Mouse (Mus musculus): ENCODE measurements around the gene Pak1. TPM values are rescaled to one million over a fixed set of nuclear protein-coding genes. Genes with fewer than 3 reads are reported as not detected.

Pak1 gene
- polyA plus RNA-seq (2015; fragmentation: Illumina TruSeq; extraction: RNeasy Lipid Tissue Mini Kit (QIAGEN cat#74804); ENCODE audit: low read depth, low replicate concordance), result 376 TPM

GRCm38 (mm10) chr7:97788190-97788668 lies at the start of gene Pak1:
Gene Pak1 (plus strand): TSS chr7:97788541.

GRCm38 (mm10) chr7:97919742-97920141 lies 131.4 kb downstream of the Pak1 start, which contains the start of gene Gdpd4:
Gene Gdpd4 (plus strand): TSS chr7:97919955.

Other genes with a start within 250 kb of the Pak1 start
- 69.8 TPM for gene Aamdc, start 209.0 kb upstream of the Pak1 start, polyA plus RNA-seq (2015; fragmentation: Illumina TruSeq; extraction: RNeasy Lipid Tissue Mini Kit (QIAGEN cat#74804); ENCODE audit: low read depth, low replicate concordance)
- 14.4 TPM for gene Rsf1, start 208.7 kb upstream of the Pak1 start, polyA plus RNA-seq (2015; fragmentation: Illumina TruSeq; extraction: RNeasy Lipid Tissue Mini Kit (QIAGEN cat#74804); ENCODE audit: low read depth, low replicate concordance)
- 122 TPM for gene Clns1a, start 91.9 kb upstream of the Pak1 start, polyA plus RNA-seq (2015; fragmentation: Illumina TruSeq; extraction: RNeasy Lipid Tissue Mini Kit (QIAGEN cat#74804); ENCODE audit: low read depth, low replicate concordance)
- 15.0 TPM for gene Aqp11, start 50.3 kb upstream of the Pak1 start, polyA plus RNA-seq (2015; fragmentation: Illumina TruSeq; extraction: RNeasy Lipid Tissue Mini Kit (QIAGEN cat#74804); ENCODE audit: low read depth, low replicate concordance)
- not detected for gene Gdpd4, start 131.4 kb downstream of the Pak1 start, polyA plus RNA-seq (2015; fragmentation: Illumina TruSeq; extraction: RNeasy Lipid Tissue Mini Kit (QIAGEN cat#74804); ENCODE audit: low read depth, low replicate concordance)